Mouse (Mus musculus) C2C12 (cell line): ENCODE data around the gene Kif21b.

ENCODE experiments used
- CTCF ChIP-seq: IDR thresholded peaks from one replicate; pipeline ENCODE4 v1.5.1; 2011; ENCODE audit not compliant: control insufficient read depth, insufficient read depth, insufficient read length
- MAX ChIP-seq: IDR thresholded peaks from one replicate; pipeline ENCODE4 v1.6.1; 2011; ENCODE audit warnings: mild to moderate bottlenecking, control low read depth

- TF ChIP-seq CTCF, result no peak
- TF ChIP-seq MAX, result no peak
These were observed 7.1 kb downstream of the Kif21b start for GRCm38 (mm10) chr1:136138191-136138830.
